Mouse (Mus musculus): ENCODE measurements around the gene Ift74.

Gene Ift74

GRCm38 (mm10) chr4:94696368-94696767 is 82.1 kb downstream of the Ift74 start:
- no peak for DNase-seq

- no peak for DNase-seq
Measured at GRCm38 (mm10) chr4:94711002-94711401, 96.7 kb downstream of the Ift74 start.

- no peak for DNase-seq
Measured at GRCm38 (mm10) chr4:94711426-94711825, 97.1 kb downstream of the Ift74 start.

GRCm38 (mm10) chr4:94713741-94714140 is 99.5 kb downstream of the Ift74 start:
- DNase-seq: no peak

GRCm38 (mm10) chr4:94715166-94715565 is 100.9 kb downstream of the Ift74 start:
- no peak for DNase-seq

GRCm38 (mm10) chr4:94725799-94726198 is 111.5 kb downstream of the Ift74 start:
- no peak for DNase-seq

GRCm38 (mm10) chr4:94732721-94733120 is 118.4 kb downstream of the Ift74 start:
- no peak for DNase-seq

- no peak for DNase-seq
Measured at GRCm38 (mm10) chr4:94737326-94738295, 123.3 kb downstream of the Ift74 start.

- no peak for DNase-seq
Measured at GRCm38 (mm10) chr4:94738838-94739731, 124.8 kb downstream of the Ift74 start, which contains the start of gene Tek. Tek (plus strand) TSS chr4:94739289.

- DNase-seq: no peak
Measured at GRCm38 (mm10) chr4:94741824-94742223, 127.5 kb downstream of the Ift74 start.

All from kidney, adult 18-20 months (tissue).